Mouse (Mus musculus): ENCODE data around the gene Cacna1a. TPM values are rescaled to one million over a fixed set of nuclear protein-coding genes. Genes with fewer than 3 reads are reported as not detected.
"Not testable (repeated sequence)": the region's sequence is repeated elsewhere in the genome, so short reads cannot be mapped to it uniquely, and the experiment has no call there.

The Cacna1a gene
- polyA plus RNA-seq, 1 experiment = 5.0 TPM

- peak; percentile 47 for DNase-seq (ENCODE audit: low spot score)
Observed at GRCm38 (mm10) chr8:84659936-84660818, 271.9 kb downstream of the Cacna1a start.

DNA sequence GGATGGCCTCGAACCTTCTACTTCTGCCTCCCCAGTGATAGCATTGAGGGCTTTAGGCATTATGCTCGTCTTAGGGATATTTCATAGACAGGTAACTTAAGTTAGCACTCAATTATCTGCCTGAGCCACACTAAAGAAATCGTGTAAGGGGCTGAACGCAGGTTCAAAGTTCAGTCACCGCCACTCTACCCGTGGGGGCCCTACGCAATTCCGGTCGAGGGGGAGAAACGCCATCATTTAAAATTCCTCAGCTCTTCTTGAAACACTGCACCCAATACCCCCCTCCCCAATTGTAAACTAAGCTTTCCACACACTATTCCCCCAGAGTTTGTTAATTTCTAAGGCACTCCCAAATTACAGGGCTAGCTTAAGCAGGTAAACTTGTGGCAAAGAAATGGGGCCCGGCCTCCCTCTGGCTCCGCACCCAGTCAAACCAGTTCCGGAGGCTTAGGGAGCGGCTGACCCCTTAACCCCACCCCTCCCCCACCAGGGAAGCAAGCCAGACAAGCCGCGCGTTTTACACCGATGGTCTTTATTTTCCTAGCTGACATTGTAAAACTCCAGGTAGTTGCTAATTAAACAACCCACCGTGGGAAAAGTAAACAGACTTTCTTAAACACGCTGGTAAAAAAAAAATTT is 272.7 kb downstream of the Cacna1a start:
- peak; percentile 65 for DNase-seq (ENCODE audit: low spot score)

DNA sequence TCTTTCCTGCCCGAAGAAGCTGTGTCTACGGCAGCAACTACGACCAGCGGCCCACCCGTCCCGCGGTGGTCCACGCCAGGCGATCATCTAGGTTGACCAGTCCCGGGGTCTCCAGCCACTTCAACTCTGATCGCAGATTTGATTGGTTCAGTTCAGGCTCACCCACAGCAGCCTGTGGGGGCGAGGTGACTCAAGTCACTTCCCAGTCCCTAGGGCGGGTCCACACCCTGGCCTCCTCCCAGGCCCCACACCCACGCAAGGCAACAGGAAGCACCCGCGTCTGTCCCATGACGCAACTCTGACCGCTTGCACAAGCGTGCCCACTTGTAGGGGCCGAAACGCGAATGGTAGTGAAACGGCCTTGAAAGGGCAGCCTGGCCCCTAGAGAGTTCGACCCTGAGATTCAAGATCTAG is 273.2 kb downstream of the Cacna1a start:
- DNase-seq (ENCODE audit: low spot score) = peak; percentile 89

DNA sequence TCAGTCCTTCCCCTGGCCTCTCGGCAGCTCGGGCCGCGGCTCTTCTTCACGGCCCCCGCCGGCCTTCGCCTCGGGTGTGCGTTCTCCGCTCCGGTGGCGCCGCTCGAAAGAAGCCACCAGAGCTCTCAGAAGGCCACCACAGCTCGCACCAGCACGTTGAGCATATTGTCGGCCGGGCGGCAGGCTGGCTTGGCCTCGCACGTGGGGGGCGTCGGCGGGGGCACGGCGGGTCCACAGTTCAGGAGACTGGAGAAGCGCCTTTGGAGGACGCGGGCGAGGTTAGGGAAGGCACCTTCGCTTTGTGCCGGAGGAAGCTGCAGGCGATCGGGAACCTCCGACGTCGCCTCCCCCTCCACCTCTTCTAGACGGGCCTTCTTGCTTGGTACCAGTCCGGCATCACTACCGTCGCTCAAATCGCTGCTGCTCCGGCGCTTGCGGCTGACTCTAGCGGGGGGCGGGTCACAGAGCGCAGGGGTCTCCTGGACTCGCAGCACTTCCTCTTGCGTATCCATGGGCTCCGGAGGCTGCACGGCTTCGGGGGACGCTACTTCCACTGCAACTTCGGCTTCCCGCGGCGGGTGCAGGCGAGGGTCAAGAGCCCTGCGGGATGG is 273.8 kb downstream of the Cacna1a start:
- peak; percentile 52 for DNase-seq (ENCODE audit: low spot score)

DNA sequence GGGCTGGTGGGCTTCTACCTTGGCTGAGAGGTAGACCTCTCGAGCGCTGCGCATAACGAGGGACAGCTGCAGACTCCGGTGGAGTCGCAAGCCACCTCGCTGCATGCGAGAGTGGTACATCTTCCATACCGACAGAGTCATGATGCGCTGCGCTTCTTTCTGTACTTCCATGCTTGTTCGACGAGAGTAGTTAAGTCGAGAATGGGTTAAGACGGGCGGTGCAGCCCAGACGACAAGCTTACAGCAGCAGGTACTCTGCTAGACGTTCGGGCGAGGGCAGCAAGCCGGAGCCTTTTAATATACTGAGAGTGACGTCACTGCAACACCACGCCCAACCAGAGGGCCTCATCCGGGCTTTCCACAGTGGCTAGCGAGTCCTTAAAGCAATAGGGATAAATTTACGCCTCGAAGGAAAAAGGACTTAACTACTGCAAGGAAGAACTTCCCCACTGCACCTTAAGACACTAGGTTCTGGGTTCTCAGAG is 274.4 kb downstream of the Cacna1a start, which contains the start of gene Ier2:
Ier2 (minus strand) TSS at position 272 of the 485 bp plus-strand sequence.
- DNase-seq (ENCODE audit: low spot score) = peak; percentile 95

DNA sequence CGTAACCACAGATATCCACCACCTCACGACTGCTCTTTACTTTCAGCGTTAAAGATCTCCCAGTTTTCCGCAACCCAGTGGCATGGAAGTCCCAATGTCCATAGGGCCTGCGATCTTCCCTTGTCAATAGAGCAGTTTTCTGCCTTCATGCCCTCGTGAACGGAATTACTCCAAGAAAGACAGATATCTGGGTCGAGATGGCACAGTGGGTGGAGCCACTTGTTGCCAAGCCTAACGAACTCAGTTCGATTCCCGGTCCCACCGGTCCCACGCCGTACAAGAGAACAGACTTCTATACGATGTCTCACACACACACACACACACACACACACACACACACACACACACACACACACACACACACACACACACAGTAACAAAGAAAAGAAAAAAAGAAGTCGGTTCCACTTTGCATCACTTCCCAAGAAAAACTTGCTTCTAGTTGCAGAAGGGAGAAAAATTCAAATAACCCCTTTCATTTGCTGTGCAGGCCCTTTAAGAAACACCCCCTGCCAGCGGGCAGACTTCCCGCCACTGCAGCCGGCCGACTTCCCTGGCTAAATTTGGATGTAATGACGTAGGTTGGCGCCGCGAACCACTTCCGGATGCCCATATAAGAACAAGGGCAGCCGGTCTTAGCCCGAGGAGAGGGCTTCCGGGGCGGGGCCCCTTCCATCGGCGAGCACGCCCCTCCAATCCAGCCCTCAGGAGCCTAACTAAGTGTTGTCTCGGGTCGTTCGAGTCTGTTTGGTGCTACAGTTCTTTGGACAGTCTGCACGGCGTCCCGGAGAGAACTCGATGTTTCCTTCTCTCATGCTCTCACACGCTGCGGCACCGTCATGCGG is 275.5 kb downstream of the Cacna1a start:
- peak; percentile 90 for DNase-seq (ENCODE audit: low spot score)

DNA sequence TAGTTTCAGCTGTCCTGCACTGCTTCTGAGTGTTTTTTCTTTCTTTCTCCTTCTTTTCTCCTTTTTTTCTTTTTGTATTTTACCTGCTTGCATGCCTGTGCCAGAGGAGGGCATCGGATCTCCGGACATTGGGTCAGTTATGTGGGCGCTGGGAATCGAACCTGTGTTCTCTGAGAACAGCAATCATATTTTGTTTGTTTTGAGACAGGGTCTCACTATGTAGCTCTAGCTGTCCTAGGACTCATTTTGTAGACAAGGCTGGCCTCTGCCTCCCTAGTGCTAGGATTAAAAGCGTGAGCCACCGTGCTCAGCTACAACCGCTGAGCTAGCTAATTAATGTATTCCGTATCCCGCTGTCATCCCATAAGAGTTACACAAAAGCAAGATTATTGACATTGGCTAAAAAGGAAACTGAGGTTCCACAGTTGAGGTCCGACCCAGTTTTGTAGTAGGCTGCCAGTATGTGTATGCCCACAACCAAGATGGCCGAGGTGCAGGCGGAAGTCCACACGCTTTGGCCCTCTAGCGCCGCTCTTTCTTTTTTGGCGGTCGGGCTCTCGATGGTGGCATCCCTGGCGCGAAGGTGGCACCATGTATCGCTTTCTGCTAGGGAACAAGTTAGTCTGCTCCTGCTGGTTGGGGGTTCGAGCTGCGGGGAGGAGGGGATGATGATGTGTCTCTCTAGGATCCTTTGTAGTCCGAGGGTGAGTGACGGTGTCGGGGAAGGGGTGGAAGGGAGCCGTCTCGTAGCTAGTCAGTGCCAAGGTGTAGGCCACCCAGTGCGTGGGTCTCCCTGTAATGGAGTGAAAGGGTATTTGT is 276.5 kb downstream of the Cacna1a start:
- DNase-seq (ENCODE audit: low spot score) = peak; percentile 56

- DNase-seq (ENCODE audit: low spot score) = no peak
Observed at GRCm38 (mm10) chr8:84665385-84665893, 277.2 kb downstream of the Cacna1a start.

- DNase-seq (ENCODE audit: low spot score) = no peak
Observed at GRCm38 (mm10) chr8:84668081-84668480, 279.8 kb downstream of the Cacna1a start.

GRCm38 (mm10) chr8:84668731-84669485 is 280.7 kb downstream of the Cacna1a start:
- no peak for DNase-seq (ENCODE audit: low spot score)

GRCm38 (mm10) chr8:84670295-84671006 is 282.2 kb downstream of the Cacna1a start:
- not testable (repeated sequence) for DNase-seq (ENCODE audit: low spot score)

GRCm38 (mm10) chr8:84677305-84677704 is 289.1 kb downstream of the Cacna1a start:
- DNase-seq (ENCODE audit: low spot score) = no peak

- DNase-seq (ENCODE audit: low spot score) = no peak
Observed at GRCm38 (mm10) chr8:84681476-84681875, 293.2 kb downstream of the Cacna1a start.

- no peak for DNase-seq (ENCODE audit: low spot score)
Observed at GRCm38 (mm10) chr8:84682257-84682656, 294.0 kb downstream of the Cacna1a start.

DNA sequence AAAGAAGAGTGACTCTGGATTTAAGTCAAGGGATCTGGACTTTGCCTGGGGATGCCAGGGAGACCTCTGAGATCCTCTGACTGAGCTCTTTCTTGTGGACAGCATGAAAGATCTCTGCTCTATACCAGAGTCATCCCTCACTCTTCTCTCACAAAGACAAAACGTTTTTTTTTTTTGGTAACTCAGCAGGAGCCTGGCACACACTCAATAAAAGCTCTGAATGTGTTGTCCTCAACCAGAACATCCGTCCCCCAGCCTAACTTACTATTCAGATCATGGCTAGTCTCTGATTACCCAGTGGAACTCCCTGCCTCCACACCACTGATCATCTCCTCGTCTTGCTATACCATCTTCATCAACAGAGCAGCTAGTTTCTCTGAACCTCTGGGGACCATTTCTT is 296.3 kb downstream of the Cacna1a start:
- no peak for DNase-seq (ENCODE audit: low spot score)

GRCm38 (mm10) chr8:84686191-84687002 is 298.2 kb downstream of the Cacna1a start, which contains the start of gene Trmt1:
Gene Trmt1, plus strand, starts transcription at chr8:84686307.
- no peak for DNase-seq (ENCODE audit: low spot score)

GRCm38 (mm10) chr8:84687003-84687704 is 298.9 kb downstream of the Cacna1a start:
- no peak for DNase-seq (ENCODE audit: low spot score)
